Mouse (Mus musculus): Measurements from ENCODE around the gene Vti1a. TPM values are rescaled to one million over a fixed set of nuclear protein-coding genes. Genes with fewer than 3 reads are reported as not detected.

The Vti1a gene
- total RNA-seq (2014; rRNA removed; ENCODE audit: low replicate concordance), result 6.6 and 24.4 TPM in 2 replicates
- 11.5 and 12.5 TPM in 2 replicates for polyA plus RNA-seq (2015; fragmentation: Nextera tagmentation; extraction: Ambion mirVana)

DNA sequence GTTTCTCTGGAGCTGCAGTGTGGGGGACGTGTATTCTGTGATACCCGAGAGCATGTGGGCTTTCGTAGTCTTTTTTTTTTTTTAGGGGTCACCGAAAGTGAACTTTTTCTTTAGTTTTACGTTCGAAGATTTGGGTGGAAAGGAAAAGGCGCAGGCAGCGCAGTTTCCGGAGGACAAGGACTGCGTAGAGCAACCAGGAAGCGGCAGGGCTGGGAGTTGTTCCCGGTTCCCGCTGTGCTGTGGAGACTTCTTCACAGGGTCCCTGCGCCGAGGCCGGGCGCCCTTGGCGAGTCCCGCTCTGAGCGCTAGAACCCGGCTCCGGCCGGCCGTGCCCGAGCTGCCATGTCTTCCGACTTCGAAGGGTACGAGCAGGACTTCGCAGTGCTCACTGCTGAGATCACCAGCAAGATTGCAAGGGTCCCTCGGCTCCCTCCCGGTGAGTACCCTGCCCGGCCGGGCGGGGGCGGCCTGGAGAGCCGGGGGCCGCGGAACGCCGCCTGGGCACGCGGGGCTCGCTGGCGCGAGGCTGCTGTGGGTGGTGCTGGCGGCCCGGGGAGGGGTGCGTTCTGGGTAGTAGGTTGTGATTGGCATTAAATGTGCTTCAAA, at the start of gene Vti1a:
Gene Vti1a, plus strand, starts transcription at position 187 of the 606 bp plus-strand sequence.
- no peaks in the 10 kb centered on the region for H3K9me3 ChIP-seq (replicated peaks; ENCODE audit: control insufficient read depth, low read length)
- 1% methylated on average over 48 of the region's 48 CpGs for WGBS
- TF ChIP-seq EP300 (IDR thresholded peaks at IDR 0.05; ENCODE audit: low read depth), result peak; percentile 61; the same call in 1 of the 2 replicates
- peak; percentile 5; the same call in 1 of the 2 replicates for TF ChIP-seq CTCF (IDR thresholded peaks at IDR 0.05; ENCODE audit: low read depth)
- ATAC-seq (ENCODE audit: insufficient read depth, low read depth), result peak; percentile 94
- H3K4me2 ChIP-seq (ENCODE audit: low read depth, low read length), result peak within 1 kb of the TSS; percentile 89
- H3K4me3 ChIP-seq (ENCODE audit: low read depth, low read length), result peak within 1 kb of the TSS; percentile 75
- H3K4me1 ChIP-seq (ENCODE audit: control insufficient read depth, insufficient read depth), result 0 out of 2 replicates have a peak, but pooled peaks cover 4% of the 10 kb centered on the region
- peak; percentile 82 for DNase-seq (ENCODE audit: low spot score)
- H3K27ac ChIP-seq (ENCODE audit: low read depth), result peak within 1 kb of the TSS; percentile 87
- peak within 1 kb of the TSS; percentile 75 for H3K9ac ChIP-seq (replicated peaks; ENCODE audit: low read depth, low read length)
- peaks cover 20% of the 10 kb centered on the region for H3K36me3 ChIP-seq (replicated peaks; ENCODE audit: control insufficient read depth, insufficient read depth, low read length)
- no peaks in the 10 kb centered on the region for H3K27me3 ChIP-seq (ENCODE audit: control insufficient read depth, insufficient read depth, low read length)

DNA sequence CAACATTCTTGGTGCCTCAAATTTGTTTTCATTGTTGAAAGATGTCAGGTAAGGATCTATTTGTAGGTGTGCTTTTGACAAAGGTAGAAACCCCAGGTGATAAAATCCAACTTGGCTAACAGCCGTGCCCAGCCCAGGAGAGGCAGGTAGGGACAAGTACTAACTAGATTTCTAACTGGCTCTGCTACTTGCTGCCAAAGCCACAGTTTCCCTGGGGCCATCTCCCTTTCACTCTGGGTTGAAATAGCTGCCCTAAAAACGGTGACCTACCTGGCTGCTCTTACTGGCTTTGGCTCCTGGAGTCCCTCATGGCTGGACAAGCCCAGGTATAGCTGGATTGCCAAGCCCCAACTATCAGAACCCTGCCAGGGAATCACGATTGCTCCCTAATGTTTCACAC, 49.3 kb upstream of the Vti1a start:
- Histone ChIP-seq H3K9me3 (replicated peaks; ENCODE audit: control insufficient read depth, low read length) (no peaks in the 10 kb centered on the region), H3K27ac (ENCODE audit: low read depth) (no peak overlapping the region), H3K4me1 (ENCODE audit: control insufficient read depth, insufficient read depth) (no peaks in the 10 kb centered on the region), H3K9ac (replicated peaks; ENCODE audit: low read depth, low read length) (no peak overlapping the region), H3K27me3 (ENCODE audit: control insufficient read depth, insufficient read depth, low read length) (no peaks in the 10 kb centered on the region), H3K4me3 (ENCODE audit: low read depth, low read length) (no peak overlapping the region), H3K4me2 (ENCODE audit: low read depth, low read length) (no peak overlapping the region), H3K36me3 (replicated peaks; ENCODE audit: control insufficient read depth, insufficient read depth, low read length) (peaks cover 8% of the 10 kb centered on the region; the same call in 1 of the 2 replicates)
- 81% methylated on average over 3 of the region's 3 CpGs for WGBS
- ATAC-seq (ENCODE audit: insufficient read depth, low read depth), result no peak
- DNase-seq (ENCODE audit: low spot score), result no peak
- no peak for TF ChIP-seq EP300 (IDR thresholded peaks at IDR 0.05; ENCODE audit: low read depth)
- no peak for TF ChIP-seq CTCF (IDR thresholded peaks at IDR 0.05; ENCODE audit: low read depth)

DNA sequence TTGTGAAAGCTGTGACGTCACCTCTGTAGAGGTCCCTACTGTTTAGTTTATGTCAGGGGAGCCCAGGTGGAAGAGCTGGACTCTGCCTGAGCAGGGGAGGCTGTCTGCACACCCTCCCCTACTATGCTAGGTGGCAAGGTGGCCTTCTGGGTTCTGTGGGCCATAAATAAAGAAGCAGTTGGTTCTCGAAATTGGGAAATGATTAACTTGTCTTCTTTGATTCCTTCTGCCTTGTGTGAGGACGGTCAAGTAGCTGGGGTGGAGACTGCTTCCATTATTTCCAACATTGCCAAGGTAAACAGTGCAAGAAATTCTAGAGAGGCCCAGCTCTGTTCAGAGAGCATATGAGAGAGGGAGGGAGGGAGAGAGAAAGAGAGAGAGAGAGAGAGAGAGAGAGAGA, 47.9 kb upstream of the Vti1a start:
- DNase-seq (ENCODE audit: low spot score) (no peak), ATAC-seq (ENCODE audit: insufficient read depth, low read depth) (no peak)
- 60% methylated on average over 3 of the region's 3 CpGs for WGBS
- Histone ChIP-seq H3K36me3 (replicated peaks; ENCODE audit: control insufficient read depth, insufficient read depth, low read length) (peaks cover 11% of the 10 kb centered on the region; the same call in 1 of the 2 replicates), H3K4me3 (ENCODE audit: low read depth, low read length) (no peak overlapping the region), H3K27ac (ENCODE audit: low read depth) (no peak overlapping the region), H3K4me1 (ENCODE audit: control insufficient read depth, insufficient read depth) (no peaks in the 10 kb centered on the region), H3K9me3 (replicated peaks; ENCODE audit: control insufficient read depth, low read length) (no peaks in the 10 kb centered on the region), H3K4me2 (ENCODE audit: low read depth, low read length) (no peak overlapping the region), H3K27me3 (ENCODE audit: control insufficient read depth, insufficient read depth, low read length) (no peaks in the 10 kb centered on the region), H3K9ac (replicated peaks; ENCODE audit: low read depth, low read length) (no peak overlapping the region)
- TF ChIP-seq EP300 (IDR thresholded peaks at IDR 0.05; ENCODE audit: low read depth) (no peak), CTCF (IDR thresholded peaks at IDR 0.05; ENCODE audit: low read depth) (no peak)

DNA sequence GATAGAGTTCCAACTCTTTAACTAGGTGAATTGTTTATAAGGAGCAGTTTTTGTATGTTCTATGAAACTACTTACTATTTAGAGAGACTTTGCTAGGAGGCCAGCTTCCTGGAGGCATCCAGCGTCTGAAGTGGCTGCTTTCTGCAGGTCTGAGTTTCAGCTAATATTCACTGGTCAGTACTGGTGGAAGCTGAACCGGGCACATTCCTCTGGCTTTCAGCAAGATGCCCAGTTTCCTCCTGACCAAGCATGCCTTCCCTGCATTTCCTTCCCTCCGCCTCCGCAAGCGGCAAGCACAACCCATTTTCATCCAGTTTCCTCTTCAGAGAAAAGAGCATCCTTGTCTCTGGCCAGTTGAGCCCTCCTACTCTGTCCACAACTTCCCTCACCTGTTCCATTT, 47.0 kb upstream of the Vti1a start:
- 72% methylated on average over 5 of the region's 5 CpGs for WGBS
- TF ChIP-seq EP300 (IDR thresholded peaks at IDR 0.05; ENCODE audit: low read depth), result no peak
- TF ChIP-seq CTCF (IDR thresholded peaks at IDR 0.05; ENCODE audit: low read depth), result no peak
- DNase-seq (ENCODE audit: low spot score), result no peak
- Histone ChIP-seq H3K4me1 (ENCODE audit: control insufficient read depth, insufficient read depth) (no peaks in the 10 kb centered on the region), H3K4me2 (ENCODE audit: low read depth, low read length) (no peak overlapping the region), H3K36me3 (replicated peaks; ENCODE audit: control insufficient read depth, insufficient read depth, low read length) (peaks cover 16% of the 10 kb centered on the region; the same call in 1 of the 2 replicates), H3K9me3 (replicated peaks; ENCODE audit: control insufficient read depth, low read length) (no peaks in the 10 kb centered on the region), H3K27ac (ENCODE audit: low read depth) (no peak overlapping the region), H3K27me3 (ENCODE audit: control insufficient read depth, insufficient read depth, low read length) (no peaks in the 10 kb centered on the region), H3K9ac (replicated peaks; ENCODE audit: low read depth, low read length) (no peak overlapping the region), H3K4me3 (ENCODE audit: low read depth, low read length) (no peak overlapping the region)
- ATAC-seq (ENCODE audit: insufficient read depth, low read depth), result no peak

DNA sequence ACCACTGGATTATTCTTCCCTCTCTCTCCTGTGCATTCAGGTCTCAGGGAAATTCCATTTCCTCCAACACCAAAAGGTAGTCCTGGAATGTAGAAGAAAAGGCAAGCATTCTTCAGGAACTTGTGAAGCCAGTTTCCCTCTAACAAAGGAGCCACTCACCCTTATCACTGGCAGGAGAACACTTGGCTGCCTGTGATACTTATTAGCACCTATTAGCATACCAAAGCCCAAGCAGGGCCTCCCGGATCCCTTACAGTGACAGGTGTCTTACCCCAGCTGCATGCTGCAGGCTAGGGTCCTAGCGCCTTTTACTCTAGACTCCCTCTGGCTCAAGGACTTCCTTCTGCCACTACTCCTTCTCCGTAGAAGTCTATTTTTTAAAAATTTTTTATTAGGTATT, 44.6 kb upstream of the Vti1a start:
- H3K27me3 ChIP-seq (ENCODE audit: control insufficient read depth, insufficient read depth, low read length), result no peaks in the 10 kb centered on the region
- H3K4me1 ChIP-seq (ENCODE audit: control insufficient read depth, insufficient read depth), result no peaks in the 10 kb centered on the region
- H3K27ac ChIP-seq (ENCODE audit: low read depth), result no peak overlapping the region
- H3K9me3 ChIP-seq (replicated peaks; ENCODE audit: control insufficient read depth, low read length), result no peaks in the 10 kb centered on the region
- no peak overlapping the region for H3K4me3 ChIP-seq (ENCODE audit: low read depth, low read length)
- H3K9ac ChIP-seq (replicated peaks; ENCODE audit: low read depth, low read length), result no peak overlapping the region
- peaks cover 16% of the 10 kb centered on the region; the same call in 1 of the 2 replicates for H3K36me3 ChIP-seq (replicated peaks; ENCODE audit: control insufficient read depth, insufficient read depth, low read length)
- WGBS, result 46% methylated on average over 3 of the region's 3 CpGs
- H3K4me2 ChIP-seq (ENCODE audit: low read depth, low read length), result no peak overlapping the region
- ATAC-seq (ENCODE audit: insufficient read depth, low read depth) (no peak), DNase-seq (ENCODE audit: low spot score) (no peak)
- TF ChIP-seq CTCF (IDR thresholded peaks at IDR 0.05; ENCODE audit: low read depth) (no peak), EP300 (IDR thresholded peaks at IDR 0.05; ENCODE audit: low read depth) (no peak)
